Mouse (Mus musculus) common myeloid progenitor, adult 5-6 weeks (primary cell): Measurements from ENCODE around the gene Gde1. TPM values are rescaled to one million over a fixed set of nuclear protein-coding genes. Genes with fewer than 3 reads are reported as not detected.

ENCODE experiments used
- ATAC-seq: replicated peaks from 2 replicates; pipeline ENCODE4 v1.8.0; 2016; ENCODE audit warnings: low read depth, mild to moderate bottlenecking, moderate TSS enrichment, inconsistent platforms; ENCODE audit not compliant: poor library complexity, severe bottlenecking
- total RNA-seq: library from RNA; stranded (forward); fragments of 200-1000, 187-1606 nt; gene quantifications from 2 replicates; pipeline ENCODE4 v1.2.3, GENCODE M21; 2017

The Gde1 gene
- total RNA-seq: 26.6 and 38.0 TPM in 2 replicates

GRCm38 (mm10) chr7:118705101-118705961 is at the start of gene Gde1:
Gene Gde1, minus strand, starts transcription at chr7:118705778.
- ATAC-seq: peak; percentile 92

- no peak for ATAC-seq
These were observed 46.0 kb upstream of the Gde1 start for GRCm38 (mm10) chr7:118751625-118752024.

GRCm38 (mm10) chr7:118749706-118750105 is 44.1 kb upstream of the Gde1 start:
- no peak for ATAC-seq

- no peak for ATAC-seq
These were observed 42.5 kb upstream of the Gde1 start for GRCm38 (mm10) chr7:118747891-118748672.

GRCm38 (mm10) chr7:118744766-118745165 is 39.2 kb upstream of the Gde1 start:
- ATAC-seq: no peak

GRCm38 (mm10) chr7:118742278-118742677 is 36.7 kb upstream of the Gde1 start:
- ATAC-seq: no peak

- ATAC-seq: peak; percentile 97
These were observed 35.2 kb upstream of the Gde1 start for GRCm38 (mm10) chr7:118740532-118741338.

GRCm38 (mm10) chr7:118739975-118740531 is 34.5 kb upstream of the Gde1 start, which contains the start of gene Vps35l:
Gene Vps35l, plus strand, starts transcription at chr7:118740226.
- ATAC-seq: peak; percentile 82

- ATAC-seq: no peak
These were observed 33.2 kb upstream of the Gde1 start for GRCm38 (mm10) chr7:118738730-118739129.

GRCm38 (mm10) chr7:118733225-118733624 is 27.6 kb upstream of the Gde1 start:
- ATAC-seq: no peak

GRCm38 (mm10) chr7:118731781-118732180 is 26.2 kb upstream of the Gde1 start:
- no peak for ATAC-seq

- no peak for ATAC-seq
These were observed 23.4 kb upstream of the Gde1 start for GRCm38 (mm10) chr7:118728846-118729587.

GRCm38 (mm10) chr7:118725459-118725858 is 19.9 kb upstream of the Gde1 start:
- no peak for ATAC-seq

- ATAC-seq: no peak
These were observed 18.3 kb upstream of the Gde1 start for GRCm38 (mm10) chr7:118723927-118724326.

GRCm38 (mm10) chr7:118718066-118718465 is 12.5 kb upstream of the Gde1 start:
- ATAC-seq: no peak

- ATAC-seq: no peak
These were observed 9.3 kb upstream of the Gde1 start for GRCm38 (mm10) chr7:118714873-118715272.

GRCm38 (mm10) chr7:118712228-118713173 is 6.9 kb upstream of the Gde1 start, which contains the start of gene Ccp110:
Gene Ccp110, plus strand, starts transcription at chr7:118712552.
- ATAC-seq: peak; percentile 100

- no peak for ATAC-seq
These were observed 5.2 kb upstream of the Gde1 start for GRCm38 (mm10) chr7:118710776-118711175.
